Mouse (Mus musculus) embryonic facial prominence, embryonic 11.5 days (tissue): Measurements from ENCODE around the gene Col5a1. TPM values are rescaled to one million over a fixed set of nuclear protein-coding genes. Genes with fewer than 3 reads are reported as not detected.

Experiments used
- ATAC-seq: fragments of 200-750 bp; cut with Nextera tagmentation; replicated peaks from 2 replicates; pipeline ENCODE4 v1.8.0; 2017; ENCODE audit warnings: low read depth; ENCODE audit not compliant: insufficient number of reproducible peaks, low FRiP score, low TSS enrichment
- DNase-seq: peaks from one replicate; pipeline ENCODE4 v3.0.0-alpha.2; 2015; ENCODE audit warnings: low spot score
- H3K27ac ChIP-seq: fragments of 300-500 bp; sonication (generic); replicated peaks from 2 replicates; pipeline ENCODE4 v1.5.1; 2014; ENCODE audit warnings: mild to moderate bottlenecking, low read depth, low read length, control low read depth
- H3K27me3 ChIP-seq: fragments of 300-500 bp; sonication (generic); 2 replicates; pipeline ENCODE4 v1.6.1; 2014; ENCODE audit warnings: mild to moderate bottlenecking, low read length, moderate library complexity, mixed read lengths; ENCODE audit not compliant: control insufficient read depth, insufficient read depth
- H3K36me3 ChIP-seq: fragments of 300-500 bp; sonication (generic); replicated peaks from 2 replicates; pipeline ENCODE4 v1.6.1; 2014; ENCODE audit warnings: low read depth, mild to moderate bottlenecking, low read length, moderate library complexity, mixed read lengths; ENCODE audit not compliant: control insufficient read depth, insufficient read depth
- H3K4me1 ChIP-seq: fragments of 300-500 bp; sonication (generic); 2 replicates; pipeline ENCODE4 v1.6.1; 2014; ENCODE audit warnings: low read length, mixed read lengths; ENCODE audit not compliant: control insufficient read depth, insufficient read depth
- H3K4me2 ChIP-seq: fragments of 300-500 bp; sonication (generic); 2 replicates; pipeline ENCODE4 v1.6.1; 2014; ENCODE audit warnings: low read depth, mild to moderate bottlenecking, control low read depth, low read length, moderate library complexity
- H3K4me3 ChIP-seq: fragments of 300-500 bp; sonication (generic); 2 replicates; pipeline ENCODE4 v1.5.1; 2014; ENCODE audit warnings: low read depth, low read length, control low read depth
- H3K9ac ChIP-seq: fragments of 300-500 bp; sonication (generic); replicated peaks from 2 replicates; pipeline ENCODE4 v1.6.1; 2014; ENCODE audit warnings: mild to moderate bottlenecking, control low read depth, low read length
- H3K9me3 ChIP-seq: fragments of 300-500 bp; sonication (generic); replicated peaks from 2 replicates; pipeline ENCODE4 v1.6.1; 2016; ENCODE audit warnings: mild to moderate bottlenecking, low read length, inconsistent platforms, mixed read lengths; ENCODE audit not compliant: control insufficient read depth
- WGBS: fragments of 180-500 bp; shearing (Covaris S2); extraction: QIAGEN DNeasy Blood & Tissue Kit; methylation state at CpG from one replicate; pipeline ENCODE4 v1.1.7; 2014; 5-methylcytosine and 5-hydroxymethylcytosine counted together
- polyA plus RNA-seq: library from polyadenylated mRNA; unstranded; fragments of >200 nt; fragmentation: Nextera tagmentation; extraction: Ambion mirVana; gene quantifications from 2 replicates; pipeline ENCODE4 v1.2.1, GENCODE M21; 2014

Gene Col5a1
- 29.0 and 32.0 TPM in 2 replicates for polyA plus RNA-seq

GRCm38 (mm10) chr2:27886148-27886551, at the start of gene Col5a1:
Gene Col5a1 (plus strand): TSS chr2:27886425.
- DNase-seq (peak; percentile 94), ATAC-seq (peak; percentile 82)
- Histone ChIP-seq H3K4me3 (peak within 1 kb of the TSS; percentile 83), H3K4me2 (peak within 1 kb of the TSS; percentile 92), H3K9ac (peak within 1 kb of the TSS; percentile 75), H3K4me1 (peaks cover 21% of the 10 kb centered on the region), H3K27ac (peak within 1 kb of the TSS; percentile 86), H3K27me3 (0 out of 2 replicates have a peak, but pooled peaks cover 3% of the 10 kb centered on the region), H3K36me3 (no peaks in the 10 kb centered on the region), H3K9me3 (no peaks in the 10 kb centered on the region)
- under 1% methylated on average over 29 of the region's 45 CpGs for WGBS

GRCm38 (mm10) chr2:27838112-27838511, 48.1 kb upstream of the Col5a1 start:
- Histone ChIP-seq H3K9ac (no peak overlapping the region), H3K4me1 (peaks cover 4% of the 10 kb centered on the region), H3K4me3 (no peak overlapping the region), H3K4me2 (no peak overlapping the region), H3K9me3 (no peaks in the 10 kb centered on the region), H3K36me3 (no peaks in the 10 kb centered on the region), H3K27me3 (no peaks in the 10 kb centered on the region), H3K27ac (no peak overlapping the region)
- DNase-seq = peak; percentile 18
- 57% methylated on average over 9 of the region's 9 CpGs for WGBS
- no peak for ATAC-seq

GRCm38 (mm10) chr2:27840890-27841289, 45.3 kb upstream of the Col5a1 start:
- H3K9ac ChIP-seq = no peak overlapping the region
- ATAC-seq = no peak
- H3K4me2 ChIP-seq = no peak overlapping the region
- H3K4me1 ChIP-seq = 0 out of 2 replicates have a peak, but pooled peaks cover under 1% of the 10 kb centered on the region
- H3K27me3 ChIP-seq = no peaks in the 10 kb centered on the region
- H3K27ac ChIP-seq = no peak overlapping the region
- no peak for DNase-seq
- no peaks in the 10 kb centered on the region for H3K9me3 ChIP-seq
- no peak overlapping the region for H3K4me3 ChIP-seq
- no peaks in the 10 kb centered on the region for H3K36me3 ChIP-seq
- WGBS = 78% methylated on average over 3 of the region's 3 CpGs

- no peak overlapping the region for H3K4me3 ChIP-seq
- no peak overlapping the region for H3K27ac ChIP-seq
- H3K4me1 ChIP-seq = no peaks in the 10 kb centered on the region
- WGBS = 67% methylated on average over 13 of the region's 13 CpGs
- no peak for ATAC-seq
- peak; percentile 8 for DNase-seq
- H3K27me3 ChIP-seq = no peaks in the 10 kb centered on the region
- H3K9ac ChIP-seq = no peak overlapping the region
- H3K4me2 ChIP-seq = no peak overlapping the region
- H3K36me3 ChIP-seq = no peaks in the 10 kb centered on the region
- no peaks in the 10 kb centered on the region for H3K9me3 ChIP-seq
These were observed 43.3 kb upstream of the Col5a1 start for GRCm38 (mm10) chr2:27842893-27843292.

- Histone ChIP-seq H3K9ac (no peak overlapping the region), H3K27me3 (no peaks in the 10 kb centered on the region), H3K36me3 (no peaks in the 10 kb centered on the region), H3K4me1 (no peaks in the 10 kb centered on the region), H3K27ac (no peak overlapping the region), H3K4me2 (no peak overlapping the region), H3K9me3 (no peaks in the 10 kb centered on the region), H3K4me3 (no peak overlapping the region)
- 85% methylated on average over 4 of the region's 4 CpGs for WGBS
- ATAC-seq (no peak), DNase-seq (no peak)
These were observed 41.3 kb upstream of the Col5a1 start for GRCm38 (mm10) chr2:27844885-27845284.

GRCm38 (mm10) chr2:27847001-27847400, 39.2 kb upstream of the Col5a1 start:
- DNase-seq (no peak), ATAC-seq (no peak)
- Histone ChIP-seq H3K27ac (no peak overlapping the region), H3K27me3 (no peaks in the 10 kb centered on the region), H3K9ac (no peak overlapping the region), H3K4me1 (no peaks in the 10 kb centered on the region), H3K36me3 (no peaks in the 10 kb centered on the region), H3K4me3 (no peak overlapping the region), H3K9me3 (no peaks in the 10 kb centered on the region), H3K4me2 (no peak overlapping the region)
- WGBS = 36% methylated on average over 5 of the region's 5 CpGs

- no peak for DNase-seq
- no peak for ATAC-seq
- no peak overlapping the region for H3K4me2 ChIP-seq
- H3K36me3 ChIP-seq = no peaks in the 10 kb centered on the region
- WGBS = 60% methylated on average over 7 of the region's 7 CpGs
- no peak overlapping the region for H3K9ac ChIP-seq
- H3K9me3 ChIP-seq = no peaks in the 10 kb centered on the region
- no peak overlapping the region for H3K4me3 ChIP-seq
- no peaks in the 10 kb centered on the region for H3K4me1 ChIP-seq
- no peak overlapping the region for H3K27ac ChIP-seq
- H3K27me3 ChIP-seq = no peaks in the 10 kb centered on the region
These were observed 38.3 kb upstream of the Col5a1 start for GRCm38 (mm10) chr2:27847851-27848435.

- Histone ChIP-seq H3K27me3 (no peaks in the 10 kb centered on the region), H3K36me3 (no peaks in the 10 kb centered on the region), H3K4me1 (no peaks in the 10 kb centered on the region), H3K9me3 (no peaks in the 10 kb centered on the region), H3K27ac (no peak overlapping the region), H3K4me3 (no peak overlapping the region), H3K4me2 (no peak overlapping the region), H3K9ac (no peak overlapping the region)
- no peak for DNase-seq
- WGBS = 63% methylated on average over 5 of the region's 5 CpGs
- no peak for ATAC-seq
These were observed 37.8 kb upstream of the Col5a1 start for GRCm38 (mm10) chr2:27848466-27848865.
